Mouse (Mus musculus) heart, embryonic 13.5 days (tissue): ENCODE measurements around the gene Gltp. TPM values are rescaled to one million over a fixed set of nuclear protein-coding genes. Genes with fewer than 3 reads are reported as not detected.
A peak's percentile ranks its signal among the peaks of the same experiment; 100 is the strongest.

Experiments
- ATAC-seq: fragments of 200-750 bp; cut with Nextera tagmentation; 2 replicates; pipeline ENCODE4 v1.8.0; 2017; ENCODE audit warnings: moderate TSS enrichment; ENCODE audit not compliant: insufficient number of reproducible peaks, low FRiP score, low TSS enrichment; ENCODE audit errors: extremely low read depth
- H3K27ac ChIP-seq: fragments of 300-500 bp; sonication (generic); replicated peaks from 2 replicates; pipeline ENCODE4 v1.5.1; 2015; ENCODE audit warnings: moderate library complexity, mild to moderate bottlenecking, inconsistent platforms
- H3K27me3 ChIP-seq: fragments of 300-500 bp; sonication (generic); replicated peaks from 2 replicates; pipeline ENCODE4 v1.6.1; 2015; ENCODE audit warnings: mild to moderate bottlenecking, inconsistent platforms
- H3K36me3 ChIP-seq: fragments of 300-500 bp; sonication (generic); 2 replicates; pipeline ENCODE4 v1.6.1; 2015; ENCODE audit warnings: mild to moderate bottlenecking, inconsistent platforms
- H3K4me1 ChIP-seq: fragments of 300-500 bp; sonication (generic); 2 replicates; pipeline ENCODE4 v1.6.1; 2015; ENCODE audit warnings: inconsistent platforms
- H3K4me2 ChIP-seq: fragments of 300-500 bp; sonication (generic); 2 replicates; pipeline ENCODE4 v1.6.1; 2015; ENCODE audit warnings: inconsistent platforms, mild to moderate bottlenecking, moderate library complexity
- H3K4me3 ChIP-seq: fragments of 300-500 bp; sonication (generic); 2 replicates; pipeline ENCODE4 v1.5.1; 2015; ENCODE audit warnings: moderate library complexity, mild to moderate bottlenecking, inconsistent platforms
- H3K9ac ChIP-seq: fragments of 300-500 bp; sonication (generic); 2 replicates; pipeline ENCODE4 v1.6.1; 2015; ENCODE audit warnings: inconsistent platforms, mild to moderate bottlenecking, moderate library complexity
- H3K9me3 ChIP-seq: fragments of 300-500 bp; sonication (generic); 2 replicates; pipeline ENCODE4 v1.6.1; 2016; ENCODE audit warnings: inconsistent platforms
- WGBS: fragments of 180-500 bp; shearing (Covaris S2); methylation state at CpG from one replicate; pipeline ENCODE4 v1.1.7; 2015; ENCODE audit warnings: mixed read lengths; 5-methylcytosine and 5-hydroxymethylcytosine counted together
- polyA plus RNA-seq: library from polyadenylated mRNA; unstranded; fragments of >200 nt; fragmentation: Nextera tagmentation; extraction: Ambion mirVana; gene quantifications from 2 replicates; pipeline ENCODE4 v1.2.1, GENCODE M21; 2015

The Gltp gene
- polyA plus RNA-seq, 1 experiment from 2014 or later = 50.5 TPM

DNA sequence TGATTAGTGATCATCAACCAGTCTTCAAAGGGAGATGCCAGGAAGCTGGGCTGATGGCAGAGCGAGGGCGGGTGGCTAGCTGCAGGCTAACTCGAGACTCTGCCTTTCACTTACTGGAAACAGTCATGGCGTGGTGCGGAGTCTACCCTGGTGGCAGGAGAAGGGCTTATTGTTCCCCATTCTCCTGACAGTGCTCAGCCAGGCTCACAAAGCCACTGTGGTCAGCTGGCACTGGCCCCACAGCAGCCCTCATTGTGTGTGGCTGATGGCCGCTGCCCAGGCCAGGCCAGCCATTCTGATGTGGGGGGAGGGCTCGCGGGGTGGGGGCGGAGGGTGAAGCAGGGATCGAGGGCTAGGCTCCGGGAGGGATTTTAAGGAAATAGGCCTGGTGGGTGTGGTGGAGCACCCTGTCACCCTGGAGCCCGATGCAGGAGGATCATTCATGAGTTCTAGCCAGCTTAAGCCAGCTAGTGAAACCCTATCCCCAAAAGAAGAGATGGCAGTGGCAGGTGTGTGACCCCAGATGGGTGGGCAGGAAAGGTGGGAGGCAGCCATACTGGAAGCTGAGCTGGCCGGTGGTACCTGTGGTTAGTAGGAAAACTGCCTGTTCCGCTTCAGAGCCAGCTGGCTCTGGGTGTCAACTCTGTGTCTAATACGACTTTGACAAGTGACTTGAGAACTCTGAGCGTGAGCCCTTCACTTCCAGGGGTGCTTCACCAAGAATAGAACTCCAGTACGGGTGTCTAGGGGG is 10.8 kb downstream of the Gltp start:
- H3K9ac ChIP-seq = no peak overlapping the region
- WGBS = 72% methylated on average over 17 of the region's 17 CpGs
- peaks cover 6% of the 10 kb centered on the region; the same call in 1 of the 2 replicates for H3K27me3 ChIP-seq
- no peaks in the 10 kb centered on the region for H3K9me3 ChIP-seq
- H3K4me1 ChIP-seq = peaks cover 30% of the 10 kb centered on the region
- peaks cover 21% of the 10 kb centered on the region for H3K36me3 ChIP-seq
- no peak overlapping the region for H3K27ac ChIP-seq
- H3K4me3 ChIP-seq = no peak overlapping the region
- no peak for ATAC-seq
- no peak overlapping the region for H3K4me2 ChIP-seq

DNA sequence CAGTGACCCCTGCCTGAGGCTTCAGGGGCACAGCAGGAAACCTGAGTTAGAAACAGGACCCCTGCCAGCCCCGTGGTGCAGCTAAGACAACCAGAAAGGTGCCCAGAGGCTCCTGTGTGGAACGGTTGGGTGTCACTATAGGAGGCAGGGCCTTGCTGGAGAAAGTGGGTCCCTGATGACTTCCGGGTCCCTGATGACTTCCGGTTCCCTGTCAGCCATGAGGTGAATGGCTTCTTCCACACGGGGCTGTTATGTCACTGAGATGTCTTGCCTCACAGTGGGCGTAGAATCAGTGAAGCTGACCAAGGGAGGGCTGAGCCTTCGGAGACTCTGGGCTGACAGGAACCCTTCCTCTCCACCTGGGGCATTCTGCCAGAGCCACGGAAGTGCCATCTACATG is 16.2 kb downstream of the Gltp start:
- 79% methylated on average over 8 of the region's 8 CpGs for WGBS
- H3K4me3 ChIP-seq = no peak overlapping the region
- no peaks in the 10 kb centered on the region for H3K27me3 ChIP-seq
- no peak overlapping the region for H3K27ac ChIP-seq
- H3K9ac ChIP-seq = no peak overlapping the region
- peaks cover 3% of the 10 kb centered on the region for H3K4me1 ChIP-seq
- peaks cover 33% of the 10 kb centered on the region for H3K36me3 ChIP-seq
- no peak for ATAC-seq
- no peak overlapping the region for H3K4me2 ChIP-seq
- H3K9me3 ChIP-seq = no peaks in the 10 kb centered on the region

GRCm38 (mm10) chr5:114673114-114673513 is 17.7 kb downstream of the Gltp start:
- no peaks in the 10 kb centered on the region for H3K4me1 ChIP-seq
- no peak overlapping the region for H3K4me3 ChIP-seq
- no peak overlapping the region for H3K4me2 ChIP-seq
- H3K9ac ChIP-seq = no peak overlapping the region
- H3K27me3 ChIP-seq = peaks cover 3% of the 10 kb centered on the region; the same call in 1 of the 2 replicates
- no peak overlapping the region for H3K27ac ChIP-seq
- WGBS = 82% methylated on average over 13 of the region's 13 CpGs
- peaks cover 35% of the 10 kb centered on the region for H3K36me3 ChIP-seq
- no peaks in the 10 kb centered on the region for H3K9me3 ChIP-seq
- no peak for ATAC-seq

GRCm38 (mm10) chr5:114669014-114669413 is 21.8 kb downstream of the Gltp start:
- Histone ChIP-seq H3K4me1 (peaks cover 5% of the 10 kb centered on the region), H3K9me3 (no peaks in the 10 kb centered on the region), H3K4me2 (no peak overlapping the region), H3K36me3 (peaks cover 12% of the 10 kb centered on the region; the same call in 1 of the 2 replicates), H3K27ac (no peak overlapping the region), H3K27me3 (peaks cover 5% of the 10 kb centered on the region; the same call in 1 of the 2 replicates), H3K4me3 (no peak overlapping the region), H3K9ac (no peak overlapping the region)
- ATAC-seq = no peak
- 84% methylated on average over 5 of the region's 5 CpGs for WGBS

GRCm38 (mm10) chr5:114667228-114667856 is 23.4 kb downstream of the Gltp start:
- Histone ChIP-seq H3K4me3 (peak overlapping the region; percentile 43), H3K9ac (peak overlapping the region; percentile 65), H3K27ac (peak overlapping the region; percentile 71), H3K27me3 (peaks cover 5% of the 10 kb centered on the region; the same call in 1 of the 2 replicates), H3K36me3 (peaks cover 12% of the 10 kb centered on the region; the same call in 1 of the 2 replicates), H3K4me2 (peak overlapping the region; percentile 70), H3K4me1 (peaks cover 5% of the 10 kb centered on the region), H3K9me3 (no peaks in the 10 kb centered on the region)
- 3% methylated on average over 36 of the region's 36 CpGs for WGBS
- peak; percentile 92 for ATAC-seq

DNA sequence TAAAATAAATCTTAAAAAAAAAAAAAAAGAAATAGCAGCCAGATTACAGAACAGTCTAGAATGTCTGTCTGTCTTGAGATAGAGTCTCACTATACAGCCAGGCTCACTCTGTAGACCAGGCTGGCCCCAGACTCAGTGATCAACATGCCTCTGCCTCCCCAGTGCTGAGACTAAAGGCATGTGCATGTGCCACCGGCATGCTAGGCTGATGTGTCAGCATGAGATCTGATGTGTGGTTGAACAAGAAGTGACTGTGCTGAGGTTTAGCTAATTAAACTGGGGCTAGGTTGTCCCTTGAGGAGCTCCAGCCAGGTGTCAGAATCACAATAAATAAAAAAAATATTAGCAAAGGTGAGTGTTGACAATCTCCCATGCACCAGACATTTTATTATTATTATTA is 24.1 kb downstream of the Gltp start:
- peaks cover 5% of the 10 kb centered on the region for H3K4me1 ChIP-seq
- ATAC-seq = no peak
- H3K27me3 ChIP-seq = peaks cover 5% of the 10 kb centered on the region; the same call in 1 of the 2 replicates
- H3K36me3 ChIP-seq = peaks cover 12% of the 10 kb centered on the region; the same call in 1 of the 2 replicates
- no peak overlapping the region for H3K4me3 ChIP-seq
- H3K27ac ChIP-seq = no peak overlapping the region
- peak overlapping the region; percentile 65; the same call in 1 of the 2 replicates for H3K9ac ChIP-seq
- H3K4me2 ChIP-seq = peak overlapping the region; percentile 70; the same call in 1 of the 2 replicates
- H3K9me3 ChIP-seq = no peaks in the 10 kb centered on the region
- 64% methylated on average over 1 of the region's 1 CpGs for WGBS

- no peak overlapping the region for H3K27ac ChIP-seq
- peaks cover 17% of the 10 kb centered on the region for H3K27me3 ChIP-seq
- H3K4me2 ChIP-seq = no peak overlapping the region
- H3K9ac ChIP-seq = no peak overlapping the region; the same call in 1 of the 2 replicates
- peaks cover 5% of the 10 kb centered on the region for H3K4me1 ChIP-seq
- H3K9me3 ChIP-seq = no peaks in the 10 kb centered on the region
- no peak overlapping the region for H3K4me3 ChIP-seq
- no peak for ATAC-seq
- H3K36me3 ChIP-seq = 0 out of 2 replicates have a peak, but pooled peaks cover 3% of the 10 kb centered on the region
- WGBS = 72% methylated on average over 7 of the region's 7 CpGs
These were observed 26.0 kb downstream of the Gltp start for GRCm38 (mm10) chr5:114664750-114665149.

- Histone ChIP-seq H3K4me3 (no peak overlapping the region), H3K9me3 (no peaks in the 10 kb centered on the region), H3K27ac (no peak overlapping the region), H3K4me2 (no peak overlapping the region), H3K27me3 (peaks cover 23% of the 10 kb centered on the region), H3K36me3 (0 out of 2 replicates have a peak, but pooled peaks cover 2% of the 10 kb centered on the region), H3K4me1 (peaks cover 5% of the 10 kb centered on the region), H3K9ac (no peak overlapping the region)
- WGBS = 73% methylated on average over 4 of the region's 4 CpGs
- ATAC-seq = no peak
These were observed 26.6 kb downstream of the Gltp start for GRCm38 (mm10) chr5:114664139-114664538.

DNA sequence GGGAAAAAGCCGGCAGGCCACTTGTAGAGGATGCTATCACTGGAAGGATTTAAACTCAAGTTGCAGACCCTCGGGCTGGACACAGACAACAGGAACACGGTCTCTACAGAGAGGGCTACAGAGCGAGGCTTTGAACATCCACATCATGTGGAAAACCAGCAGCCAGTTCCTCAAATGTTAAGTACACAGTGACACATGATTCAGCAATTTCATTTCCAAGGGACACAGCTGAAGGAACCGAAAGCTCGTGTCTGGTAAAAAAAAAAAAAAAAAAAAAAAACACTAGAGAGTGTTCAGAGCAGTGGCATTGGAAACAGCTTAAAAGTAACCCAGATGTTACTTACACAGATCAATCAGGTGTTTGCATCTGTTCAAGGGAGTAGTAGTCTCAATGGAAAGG is 29.8 kb downstream of the Gltp start:
- peaks cover 14% of the 10 kb centered on the region for H3K4me1 ChIP-seq
- 66% methylated on average over 6 of the region's 6 CpGs for WGBS
- no peak overlapping the region for H3K4me3 ChIP-seq
- peaks cover 49% of the 10 kb centered on the region for H3K27me3 ChIP-seq
- H3K9me3 ChIP-seq = no peaks in the 10 kb centered on the region
- H3K36me3 ChIP-seq = no peaks in the 10 kb centered on the region
- H3K4me2 ChIP-seq = no peak overlapping the region
- no peak overlapping the region for H3K27ac ChIP-seq
- ATAC-seq = no peak
- no peak overlapping the region for H3K9ac ChIP-seq

GRCm38 (mm10) chr5:114658255-114658654 is 32.5 kb downstream of the Gltp start, which contains the start of gene Trpv4:
Gene Trpv4, minus strand, starts transcription at chr5:114658421.
- Histone ChIP-seq H3K27ac (no peak within 1 kb of the TSS), H3K27me3 (peaks cover 69% of the 10 kb centered on the region), H3K9ac (peak within 1 kb of the TSS; percentile 78), H3K4me1 (peaks cover 14% of the 10 kb centered on the region), H3K36me3 (no peaks in the 10 kb centered on the region), H3K9me3 (no peaks in the 10 kb centered on the region), H3K4me2 (peak within 1 kb of the TSS; percentile 95), H3K4me3 (peak within 1 kb of the TSS; percentile 62)
- under 1% methylated on average over 46 of the region's 47 CpGs for WGBS
- peak; percentile 15; the same call in 1 of the 2 replicates for ATAC-seq

DNA sequence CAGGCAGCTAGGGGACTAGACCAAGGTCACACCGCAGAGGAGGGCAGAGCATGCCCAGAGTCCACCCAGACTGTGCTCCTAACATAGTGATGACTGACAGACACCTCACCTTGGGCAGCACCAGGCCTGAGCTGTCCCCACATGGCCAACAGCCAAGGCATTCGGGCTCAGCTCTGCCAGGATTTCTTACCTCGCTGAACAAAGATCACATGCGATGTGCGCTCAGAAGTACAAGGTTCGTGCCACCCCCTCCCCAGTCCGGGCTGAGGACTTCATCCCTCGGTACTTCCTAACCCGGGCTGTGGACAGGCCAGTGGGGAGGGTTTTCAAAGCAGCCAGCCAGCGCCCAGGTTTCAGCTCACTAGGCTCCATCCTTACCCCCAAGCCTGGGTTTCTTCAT is 33.4 kb downstream of the Gltp start:
- H3K4me1 ChIP-seq = peaks cover 14% of the 10 kb centered on the region
- 30% methylated on average over 10 of the region's 10 CpGs for whole genome bisulfite sequencing
- peak overlapping the region; percentile 78; the same call in 1 of the 2 replicates for H3K9ac ChIP-seq
- no peaks in the 10 kb centered on the region for H3K9me3 ChIP-seq
- H3K4me3 ChIP-seq = peak overlapping the region; percentile 62
- peaks cover 75% of the 10 kb centered on the region for H3K27me3 ChIP-seq
- no peaks in the 10 kb centered on the region for H3K36me3 ChIP-seq
- no peak overlapping the region for H3K27ac ChIP-seq
- peak overlapping the region; percentile 95 for H3K4me2 ChIP-seq
- ATAC-seq = no peak
